Mouse (Mus musculus): ENCODE measurements around the gene Msi2. TPM values are rescaled to one million over a fixed set of nuclear protein-coding genes. Genes with fewer than 3 reads are reported as not detected.

Msi2 gene
- total and polyA plus RNA-seq, 2 experiments = 6.4 to 10.8 TPM

DNA sequence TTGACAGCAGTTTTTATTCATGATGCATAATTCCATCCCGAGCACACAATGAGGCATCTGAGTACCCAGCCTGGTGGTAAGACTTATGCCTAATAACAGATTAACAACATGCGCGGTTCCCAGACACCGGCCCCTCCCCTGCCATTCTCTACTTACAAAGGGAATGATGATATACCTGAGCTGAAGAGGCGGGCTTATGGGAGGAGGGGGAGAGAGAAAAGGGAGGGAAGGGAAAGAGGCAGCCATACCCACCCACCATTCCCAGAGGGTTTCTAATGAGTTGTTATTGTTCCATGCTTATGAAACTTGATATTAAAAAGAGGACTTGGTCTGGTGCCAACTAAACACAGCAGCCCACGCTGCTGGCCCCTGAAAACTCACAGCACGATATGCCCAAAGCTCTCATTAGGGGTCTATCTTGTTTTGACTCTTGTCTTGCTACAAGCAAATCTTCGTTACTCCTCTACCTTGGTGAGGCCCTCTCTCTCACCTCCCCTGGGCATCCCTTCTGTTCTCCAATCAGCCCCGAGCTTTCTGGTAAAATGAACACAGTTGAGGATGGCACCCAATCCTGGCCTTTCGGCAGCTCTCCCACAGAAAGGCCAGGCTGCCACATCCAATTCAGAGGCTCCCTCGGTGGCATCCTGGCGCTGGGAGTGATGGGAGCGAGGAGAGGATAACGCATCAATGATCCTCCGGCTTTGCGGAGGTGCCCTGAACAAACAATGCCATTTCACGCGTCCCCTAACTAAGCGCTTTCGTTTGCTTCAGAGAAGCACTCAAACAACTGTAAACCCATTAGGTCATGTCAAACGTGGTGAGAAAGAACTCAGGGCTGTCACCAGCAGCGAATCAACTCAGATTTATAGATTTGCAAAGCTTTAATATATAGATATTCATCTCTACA is 286.7 kb downstream of the Msi2 start:
- Histone ChIP-seq H3K27ac (replicated peaks; ENCODE audit: insufficient read depth, low read depth, low read length) (no peak overlapping the region), H3K27me3 (ENCODE audit: control insufficient read depth, insufficient read depth, low read length) (no peaks in the 10 kb centered on the region), H3K79me2 (ENCODE audit: control insufficient read depth, insufficient read depth, low read length) (no peaks in the 10 kb centered on the region), H3K9ac (ENCODE audit: low read depth, low read length) (no peak overlapping the region), H3K4me1 (ENCODE audit: control insufficient read depth, insufficient read depth, low read length) (peaks cover 4% of the 10 kb centered on the region; the same call in 1 of the 2 replicates), H3K4me3 (ENCODE audit: insufficient read depth, low read depth, low read length) (no peak overlapping the region), H3K36me3 (ENCODE audit: control insufficient read depth, insufficient read depth, low read length) (no peaks in the 10 kb centered on the region)
- TF ChIP-seq POLR2A (IDR thresholded peaks at IDR 0.05; ENCODE audit: extremely low read depth, insufficient read depth, low read length) (no peak), CTCF (IDR thresholded peaks at IDR 0.05; ENCODE audit: low read depth, low read length) (no peak)
- WGBS = 88% methylated on average over 22 of the region's 22 CpGs
- DNase-seq (ENCODE audit: extremely low read depth, low read depth, low spot score) = no peak

DNA sequence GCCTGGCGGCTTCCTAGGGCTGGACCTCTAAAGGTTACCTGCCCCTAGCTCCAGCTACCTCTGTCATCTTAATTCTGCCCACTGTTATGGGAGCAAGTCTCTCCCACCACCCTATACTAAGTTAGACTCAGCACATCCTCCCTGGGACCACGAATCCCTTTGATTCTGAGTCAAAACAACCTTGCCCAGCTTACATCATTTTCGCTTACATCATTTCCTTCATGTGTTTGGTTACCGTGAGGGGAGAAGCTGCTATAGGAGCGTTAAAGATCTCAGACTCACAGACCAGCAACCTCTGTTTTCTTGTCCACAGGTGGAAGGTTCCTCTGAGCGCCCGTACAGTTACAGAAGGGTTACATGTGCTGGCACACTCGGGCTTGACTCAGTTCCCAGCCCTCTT is 288.0 kb downstream of the Msi2 start:
- no peak for DNase-seq (ENCODE audit: extremely low read depth, low read depth, low spot score)
- H3K27me3 ChIP-seq (ENCODE audit: control insufficient read depth, insufficient read depth, low read length) = no peaks in the 10 kb centered on the region
- no peaks in the 10 kb centered on the region for H3K79me2 ChIP-seq (ENCODE audit: control insufficient read depth, insufficient read depth, low read length)
- TF ChIP-seq CTCF (IDR thresholded peaks at IDR 0.05; ENCODE audit: low read depth, low read length) (no peak), POLR2A (IDR thresholded peaks at IDR 0.05; ENCODE audit: extremely low read depth, insufficient read depth, low read length) (no peak)
- no peaks in the 10 kb centered on the region for H3K4me1 ChIP-seq (ENCODE audit: control insufficient read depth, insufficient read depth, low read length)
- no peak overlapping the region for H3K4me3 ChIP-seq (ENCODE audit: insufficient read depth, low read depth, low read length)
- H3K36me3 ChIP-seq (ENCODE audit: control insufficient read depth, insufficient read depth, low read length) = no peaks in the 10 kb centered on the region
- H3K9ac ChIP-seq (ENCODE audit: low read depth, low read length) = no peak overlapping the region
- 92% methylated on average over 8 of the region's 8 CpGs for WGBS
- H3K27ac ChIP-seq (replicated peaks; ENCODE audit: insufficient read depth, low read depth, low read length) = no peak overlapping the region

DNA sequence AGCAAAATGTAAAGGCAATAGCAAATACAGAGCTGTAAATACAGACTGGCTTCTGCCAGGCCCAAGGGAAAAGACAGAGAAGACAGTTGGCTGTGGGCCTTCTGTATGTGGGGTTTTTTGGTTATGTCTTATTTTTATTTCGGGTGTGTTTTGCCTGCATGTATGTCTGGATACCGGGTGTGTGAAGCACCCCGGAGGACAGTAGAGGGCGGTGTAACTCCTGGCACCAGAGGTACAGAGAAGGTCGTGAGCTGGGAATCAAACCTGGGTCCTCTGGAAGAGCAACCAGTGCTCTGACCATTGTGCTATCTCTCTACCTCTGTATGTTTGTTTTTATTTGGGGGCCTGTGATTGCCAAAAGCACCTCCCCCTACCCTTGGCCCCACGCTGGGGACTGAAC is 288.6 kb downstream of the Msi2 start:
- TF ChIP-seq POLR2A (IDR thresholded peaks at IDR 0.05; ENCODE audit: extremely low read depth, insufficient read depth, low read length) (no peak), CTCF (IDR thresholded peaks at IDR 0.05; ENCODE audit: low read depth, low read length) (peak; percentile 48)
- H3K4me3 ChIP-seq (ENCODE audit: insufficient read depth, low read depth, low read length) = no peak overlapping the region
- no peak for DNase-seq (ENCODE audit: extremely low read depth, low read depth, low spot score)
- no peak overlapping the region for H3K27ac ChIP-seq (replicated peaks; ENCODE audit: insufficient read depth, low read depth, low read length)
- no peak overlapping the region for H3K9ac ChIP-seq (ENCODE audit: low read depth, low read length)
- no peaks in the 10 kb centered on the region for H3K27me3 ChIP-seq (ENCODE audit: control insufficient read depth, insufficient read depth, low read length)
- 96% methylated on average over 6 of the region's 6 CpGs for WGBS
- H3K79me2 ChIP-seq (ENCODE audit: control insufficient read depth, insufficient read depth, low read length) = no peaks in the 10 kb centered on the region
- H3K4me1 ChIP-seq (ENCODE audit: control insufficient read depth, insufficient read depth, low read length) = no peaks in the 10 kb centered on the region
- H3K36me3 ChIP-seq (ENCODE audit: control insufficient read depth, insufficient read depth, low read length) = no peaks in the 10 kb centered on the region

DNA sequence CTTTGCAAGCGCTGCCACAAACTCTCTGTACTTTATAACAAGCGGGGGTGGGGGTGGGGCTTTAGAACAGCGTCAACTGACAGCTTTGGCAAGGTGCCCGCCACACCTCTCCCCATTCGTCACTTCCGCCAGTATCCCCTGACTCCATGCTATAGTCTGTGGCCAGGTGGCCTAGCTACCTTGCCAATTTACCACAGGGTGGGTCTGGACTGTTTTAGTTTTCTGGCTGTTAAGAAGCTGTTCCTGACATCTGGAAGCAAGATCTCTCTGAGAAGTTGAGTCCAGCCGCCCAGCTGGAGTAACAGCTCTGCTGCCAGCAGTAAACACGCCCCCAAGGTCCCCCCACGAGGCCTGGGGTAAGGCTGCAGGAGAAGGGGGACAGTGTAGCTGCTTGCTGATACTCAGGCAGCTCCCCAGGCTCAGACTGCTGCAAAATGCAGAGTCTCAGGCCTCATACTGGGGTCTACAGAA is 292.6 kb downstream of the Msi2 start:
- Histone ChIP-seq H3K79me2 (ENCODE audit: control insufficient read depth, insufficient read depth, low read length) (no peaks in the 10 kb centered on the region), H3K27ac (replicated peaks; ENCODE audit: insufficient read depth, low read depth, low read length) (no peak overlapping the region), H3K4me3 (ENCODE audit: insufficient read depth, low read depth, low read length) (no peak overlapping the region), H3K4me1 (ENCODE audit: control insufficient read depth, insufficient read depth, low read length) (no peaks in the 10 kb centered on the region), H3K36me3 (ENCODE audit: control insufficient read depth, insufficient read depth, low read length) (no peaks in the 10 kb centered on the region), H3K9ac (ENCODE audit: low read depth, low read length) (no peak overlapping the region), H3K27me3 (ENCODE audit: control insufficient read depth, insufficient read depth, low read length) (no peaks in the 10 kb centered on the region)
- TF ChIP-seq POLR2A (IDR thresholded peaks at IDR 0.05; ENCODE audit: extremely low read depth, insufficient read depth, low read length) (no peak), CTCF (IDR thresholded peaks at IDR 0.05; ENCODE audit: low read depth, low read length) (no peak)
- DNase-seq (ENCODE audit: extremely low read depth, low read depth, low spot score) = no peak
- WGBS = 75% methylated on average over 9 of the region's 9 CpGs

DNA sequence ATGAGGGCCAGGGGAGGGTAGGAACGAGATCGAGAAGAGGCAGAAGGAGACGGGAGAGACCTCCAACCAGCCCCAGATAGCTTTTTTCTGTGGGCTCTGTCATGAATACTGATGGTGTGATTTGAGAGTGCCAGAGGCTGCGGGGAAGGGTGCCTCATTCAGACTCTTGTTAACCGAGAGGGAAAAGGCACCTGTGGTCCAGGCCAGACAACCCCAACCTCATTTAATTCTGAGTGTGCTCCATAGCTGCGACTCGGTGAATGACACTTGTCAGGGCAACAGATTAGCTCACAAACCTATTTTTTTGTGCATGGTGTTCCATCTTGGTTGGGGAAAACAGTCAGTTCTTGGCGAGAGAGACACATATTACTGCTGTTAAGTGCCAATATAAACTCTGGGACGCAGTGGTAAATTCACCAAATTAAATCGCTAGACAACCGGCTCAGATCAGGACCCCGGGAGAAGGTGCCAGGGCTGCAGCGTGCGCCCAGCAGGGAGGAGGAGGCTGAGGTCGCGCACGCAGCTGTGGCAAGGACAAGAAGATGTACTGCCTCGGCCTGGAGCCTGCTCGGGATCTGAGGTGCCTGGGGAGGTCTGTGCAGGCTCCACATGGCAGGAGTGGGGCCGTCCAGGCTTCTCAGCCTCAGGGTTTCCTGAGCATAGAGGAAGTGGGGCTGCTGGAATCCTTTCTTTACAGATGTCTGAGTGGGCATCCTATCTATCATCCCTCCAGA is 294.1 kb downstream of the Msi2 start:
- DNase-seq (ENCODE audit: extremely low read depth, low read depth, low spot score) = no peak
- no peaks in the 10 kb centered on the region for H3K4me1 ChIP-seq (ENCODE audit: control insufficient read depth, insufficient read depth, low read length)
- H3K9ac ChIP-seq (ENCODE audit: low read depth, low read length) = no peak overlapping the region
- H3K4me3 ChIP-seq (ENCODE audit: insufficient read depth, low read depth, low read length) = no peak overlapping the region
- WGBS = 90% methylated on average over 20 of the region's 20 CpGs
- no peaks in the 10 kb centered on the region for H3K79me2 ChIP-seq (ENCODE audit: control insufficient read depth, insufficient read depth, low read length)
- no peaks in the 10 kb centered on the region for H3K36me3 ChIP-seq (ENCODE audit: control insufficient read depth, insufficient read depth, low read length)
- H3K27me3 ChIP-seq (ENCODE audit: control insufficient read depth, insufficient read depth, low read length) = no peaks in the 10 kb centered on the region
- H3K27ac ChIP-seq (replicated peaks; ENCODE audit: insufficient read depth, low read depth, low read length) = no peak overlapping the region
- no peak for TF ChIP-seq POLR2A (IDR thresholded peaks at IDR 0.05; ENCODE audit: extremely low read depth, insufficient read depth, low read length)
- TF ChIP-seq CTCF (IDR thresholded peaks at IDR 0.05; ENCODE audit: low read depth, low read length) = no peak
